Mouse (Mus musculus) T-helper 17 cell (primary cell): ENCODE results near the gene Scd4.
"Not testable (repeated sequence)": the region's sequence is repeated elsewhere in the genome, so short reads cannot be mapped to it uniquely, and the experiment has no call there.

Source experiments
- in situ Hi-C, 2 experiments: fragments of 300-600 bp; cut with MboI, MseI; formaldehyde crosslinking; loops; 1 replicate in 1 of 2; 2 replicates in 1 of 2; pipeline ENCODE4 v1.15.1; 2025; ENCODE audit warnings: high pct_unique_total_duplicates in 2 of 2

Scd4 gene

DNA sequence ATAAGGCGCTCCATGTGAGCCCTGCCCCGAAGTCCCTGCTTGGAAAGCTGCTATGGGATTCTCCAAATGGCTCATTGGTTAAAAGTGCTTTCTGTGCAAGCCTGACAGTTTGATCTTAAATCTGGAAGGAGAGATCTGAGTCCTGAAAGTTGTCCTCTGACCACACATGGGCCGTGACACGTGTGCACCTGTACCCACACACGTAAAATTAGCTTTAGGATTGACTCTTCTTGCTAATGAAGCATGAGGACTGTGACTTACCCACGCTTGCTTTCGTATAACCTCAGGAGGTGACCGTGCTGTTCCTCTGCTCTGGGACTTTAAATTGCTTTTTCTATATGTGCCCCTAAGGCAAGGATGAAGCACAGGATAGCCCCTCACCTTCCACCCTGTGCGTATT is 33.8 kb upstream of the Scd4 start:
- in situ Hi-C loops, result loop anchor here (5.0 to 25.0 kb wide), 5 partner anchors 52 to 1763 kb away; no protein-coding TSS in a partner anchor

DNA sequence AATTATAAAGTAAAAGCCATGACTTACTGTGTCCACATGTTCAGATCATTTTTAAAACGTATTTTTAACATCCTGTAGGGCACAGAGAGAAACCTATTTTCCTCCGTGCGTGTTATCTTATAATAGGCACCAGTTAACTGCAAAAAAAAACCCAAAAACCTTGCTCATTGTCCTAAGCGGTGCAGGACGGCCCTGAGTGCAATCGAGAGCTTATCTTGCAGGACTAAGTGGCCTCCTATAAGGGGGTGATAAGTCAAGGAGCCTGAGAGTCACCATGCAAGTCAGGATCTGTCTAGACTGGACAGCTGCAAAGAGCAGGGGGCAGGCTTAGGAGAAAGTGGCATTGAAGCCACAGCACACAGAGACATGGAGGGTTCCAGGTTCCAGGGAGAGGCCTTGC is 33.0 kb upstream of the Scd4 start:
- in situ Hi-C loops, result loop anchor here (5.0 to 25.0 kb wide), 5 partner anchors 53 to 1762 kb away; no protein-coding TSS in a partner anchor

DNA sequence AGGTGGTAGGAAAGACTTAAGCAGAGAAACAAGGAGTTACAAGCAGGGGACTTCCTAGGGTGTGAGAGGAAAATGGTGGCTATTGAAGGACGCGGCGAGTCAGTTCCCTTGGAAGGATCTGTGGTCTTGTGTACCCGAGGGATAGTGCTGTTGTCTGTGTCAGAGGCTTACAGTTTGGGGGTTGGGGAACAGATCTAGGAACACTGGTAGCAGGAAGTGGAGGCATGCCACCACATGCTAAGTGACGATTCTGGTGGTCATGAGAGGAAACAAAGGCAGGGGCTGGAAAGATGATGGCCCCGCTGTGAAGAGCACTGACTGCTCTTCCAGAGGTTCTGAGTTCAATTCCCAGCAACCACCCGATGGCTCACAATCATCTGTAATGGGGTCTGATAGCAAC is 32.4 kb upstream of the Scd4 start:
- in situ Hi-C loops, result no loop called here

DNA sequence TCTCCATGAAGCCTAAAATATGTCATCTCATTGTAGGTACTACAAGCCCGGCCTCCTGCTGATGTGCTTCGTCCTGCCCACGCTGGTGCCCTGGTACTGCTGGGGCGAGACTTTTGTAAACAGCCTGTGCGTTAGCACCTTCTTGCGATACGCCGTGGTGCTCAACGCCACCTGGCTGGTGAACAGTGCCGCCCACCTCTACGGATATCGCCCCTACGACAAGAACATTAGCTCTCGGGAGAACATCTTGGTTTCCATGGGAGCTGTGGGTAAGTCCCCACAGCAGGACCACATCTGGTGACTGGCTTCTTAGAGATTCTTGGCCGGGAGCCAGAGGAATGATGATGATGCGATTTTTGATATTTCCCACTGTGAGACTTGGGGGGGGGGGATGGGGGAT is 31.7 kb upstream of the Scd4 start:
- in situ Hi-C loops, result no loop called here

DNA sequence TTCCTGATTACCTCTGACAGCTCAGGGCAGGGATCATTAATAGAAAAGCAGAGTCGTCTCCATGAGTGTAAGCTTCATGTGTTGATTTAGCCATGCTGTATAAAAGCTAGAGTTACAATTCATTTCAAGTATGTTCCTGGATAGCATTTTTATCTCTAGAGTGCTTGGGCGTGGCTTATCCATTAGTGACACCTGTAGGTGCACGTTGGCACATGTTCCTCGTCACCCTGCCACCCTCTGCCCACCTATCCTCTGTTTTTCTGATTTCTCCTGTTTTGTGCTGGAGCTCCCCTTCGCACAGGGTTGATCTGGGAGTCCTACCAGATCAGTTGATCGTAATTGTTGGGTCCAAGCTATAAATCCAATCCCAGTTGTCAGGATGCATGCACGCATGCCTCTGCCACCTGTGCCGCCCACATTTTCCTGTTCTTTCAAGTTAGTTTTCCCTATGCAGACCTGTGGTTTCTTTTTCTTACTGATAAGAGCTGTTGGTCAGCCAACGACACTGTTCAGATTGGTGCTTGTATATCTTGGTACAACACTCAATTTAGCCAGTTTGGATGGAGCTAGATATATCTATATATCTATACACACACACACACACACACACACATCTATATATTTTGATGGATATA is 31.1 kb upstream of the Scd4 start:
- in situ Hi-C loops, result no loop called here

DNA sequence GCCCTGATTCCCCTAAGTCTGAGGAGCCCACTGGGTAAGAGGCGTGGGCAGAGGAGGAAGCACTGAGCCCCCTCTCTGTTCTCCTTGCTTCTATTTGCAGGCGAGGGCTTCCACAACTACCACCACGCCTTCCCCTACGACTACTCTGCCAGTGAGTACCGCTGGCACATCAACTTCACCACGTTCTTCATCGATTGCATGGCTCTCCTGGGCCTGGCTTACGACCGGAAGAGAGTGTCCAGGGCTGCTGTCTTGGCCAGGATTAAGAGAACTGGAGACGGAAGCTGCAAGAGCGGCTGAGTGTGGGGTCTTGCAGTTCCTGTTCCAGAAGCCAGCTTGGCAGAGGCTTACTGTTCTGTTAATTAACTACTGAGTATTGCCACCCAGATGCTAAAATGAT is 30.0 kb upstream of the Scd4 start:
- in situ Hi-C loops, result no loop called here

DNA sequence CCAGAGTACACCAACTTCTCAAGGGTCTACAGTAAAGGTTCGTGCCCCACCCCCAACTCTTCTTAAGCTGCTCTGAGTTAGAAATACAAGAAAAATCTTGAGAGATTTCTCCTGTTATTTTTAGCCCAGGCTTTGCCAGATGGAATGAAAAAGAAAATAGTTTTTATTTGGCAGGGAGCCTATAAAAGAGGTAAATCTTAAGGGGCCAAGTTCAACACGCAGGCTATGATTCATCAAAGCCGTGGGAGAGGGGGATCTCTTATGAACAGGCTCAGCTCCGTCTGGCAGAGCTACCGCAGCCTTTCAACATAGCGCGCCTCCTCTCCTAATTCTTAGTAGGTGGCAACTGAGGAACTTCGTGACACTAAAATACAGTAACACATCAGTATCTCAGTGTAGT is 29.4 kb upstream of the Scd4 start:
- in situ Hi-C loops, result no loop called here

DNA sequence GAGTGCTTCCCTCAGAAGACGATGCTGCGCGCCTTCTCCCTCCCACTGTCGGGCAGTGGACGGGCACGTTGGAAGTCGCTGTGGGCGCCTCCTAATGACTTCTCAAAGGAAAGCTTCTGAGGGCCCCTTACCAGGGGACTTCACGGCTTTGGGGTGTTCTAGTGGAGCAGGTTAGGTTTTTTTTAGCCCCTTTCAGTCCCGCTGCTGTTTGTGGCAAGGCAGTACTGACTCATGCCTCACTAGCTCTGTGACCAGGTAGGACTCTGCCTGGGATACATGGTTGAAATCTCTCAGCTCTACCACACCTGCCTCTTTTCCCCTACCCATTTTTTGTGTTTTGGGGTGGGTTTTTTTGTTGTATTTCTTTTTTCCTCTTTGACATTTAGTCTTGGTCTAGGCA is 28.5 kb upstream of the Scd4 start:
- in situ Hi-C loops, result no loop called here

DNA sequence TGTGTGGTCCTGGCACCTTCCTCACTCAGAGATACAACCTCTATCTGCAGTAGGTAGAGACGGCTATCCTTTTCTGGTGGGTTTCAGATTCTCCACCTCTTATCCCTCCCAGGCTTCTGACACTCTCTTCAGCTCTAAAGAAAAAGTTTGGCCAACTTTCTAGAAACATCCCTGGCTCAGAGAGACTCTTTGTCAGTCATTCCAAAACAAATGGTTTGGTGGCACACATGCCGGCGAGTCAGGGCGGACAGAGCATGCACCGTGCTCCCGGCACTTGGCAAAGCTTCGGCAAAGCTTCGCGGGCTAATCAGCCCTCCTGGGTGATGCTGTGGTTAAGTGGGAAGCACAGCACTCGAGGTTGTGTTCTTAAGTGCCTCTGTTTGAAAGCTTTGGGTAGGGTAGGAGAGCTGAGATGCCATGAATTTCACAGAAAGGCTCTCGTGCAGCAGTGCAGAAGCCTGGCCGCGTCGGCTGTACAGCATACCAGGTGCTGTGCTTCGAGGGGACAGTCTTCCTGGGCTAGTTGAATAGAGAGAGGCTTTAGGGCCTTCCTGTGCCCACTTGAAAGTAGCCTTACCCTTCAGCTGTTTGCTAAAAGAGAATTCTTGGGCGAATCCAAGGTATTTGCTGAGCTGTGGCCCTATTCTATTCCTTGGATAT is 27.9 kb upstream of the Scd4 start:
- in situ Hi-C loops, result no loop called here

DNA sequence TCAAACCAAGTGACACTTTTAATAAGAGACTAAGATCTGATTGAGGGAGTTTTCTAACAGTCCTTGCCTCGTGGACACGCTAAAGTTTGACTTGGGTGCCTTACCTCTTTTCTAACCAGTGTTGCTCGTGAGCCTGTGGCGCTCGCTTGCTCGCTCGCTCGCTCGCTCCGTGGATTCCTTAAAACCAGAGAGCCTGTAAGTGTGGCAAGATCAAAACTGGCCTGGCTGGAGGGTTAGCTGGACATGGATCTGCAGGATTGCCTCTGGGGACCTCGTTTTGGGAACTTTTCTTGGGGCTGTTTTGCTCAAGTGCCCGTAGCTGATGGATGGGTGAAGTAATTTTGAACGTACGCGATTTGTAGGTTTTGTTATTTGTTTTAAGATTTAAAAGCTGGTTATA is 27.2 kb upstream of the Scd4 start:
- in situ Hi-C loops, result no loop called here

DNA sequence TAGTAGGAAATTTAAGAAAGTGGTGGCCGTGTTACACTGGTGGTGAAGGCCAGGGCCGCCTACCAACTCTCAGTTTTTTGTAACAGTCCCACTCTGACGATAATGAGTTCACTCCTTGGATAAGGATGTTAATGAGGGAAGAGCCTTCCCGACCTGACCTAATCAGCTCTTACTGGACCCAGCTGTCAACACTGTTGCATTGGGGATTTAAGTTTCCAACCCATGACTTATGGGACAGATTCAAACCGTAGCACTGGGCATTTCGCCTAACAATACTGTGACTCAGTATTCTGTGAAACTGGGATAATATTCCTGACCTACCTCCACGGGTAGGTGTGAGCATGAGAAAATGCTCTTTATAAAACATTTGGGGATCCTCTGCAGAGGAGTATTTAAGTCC is 26.7 kb upstream of the Scd4 start:
- in situ Hi-C loops, result no loop called here

DNA sequence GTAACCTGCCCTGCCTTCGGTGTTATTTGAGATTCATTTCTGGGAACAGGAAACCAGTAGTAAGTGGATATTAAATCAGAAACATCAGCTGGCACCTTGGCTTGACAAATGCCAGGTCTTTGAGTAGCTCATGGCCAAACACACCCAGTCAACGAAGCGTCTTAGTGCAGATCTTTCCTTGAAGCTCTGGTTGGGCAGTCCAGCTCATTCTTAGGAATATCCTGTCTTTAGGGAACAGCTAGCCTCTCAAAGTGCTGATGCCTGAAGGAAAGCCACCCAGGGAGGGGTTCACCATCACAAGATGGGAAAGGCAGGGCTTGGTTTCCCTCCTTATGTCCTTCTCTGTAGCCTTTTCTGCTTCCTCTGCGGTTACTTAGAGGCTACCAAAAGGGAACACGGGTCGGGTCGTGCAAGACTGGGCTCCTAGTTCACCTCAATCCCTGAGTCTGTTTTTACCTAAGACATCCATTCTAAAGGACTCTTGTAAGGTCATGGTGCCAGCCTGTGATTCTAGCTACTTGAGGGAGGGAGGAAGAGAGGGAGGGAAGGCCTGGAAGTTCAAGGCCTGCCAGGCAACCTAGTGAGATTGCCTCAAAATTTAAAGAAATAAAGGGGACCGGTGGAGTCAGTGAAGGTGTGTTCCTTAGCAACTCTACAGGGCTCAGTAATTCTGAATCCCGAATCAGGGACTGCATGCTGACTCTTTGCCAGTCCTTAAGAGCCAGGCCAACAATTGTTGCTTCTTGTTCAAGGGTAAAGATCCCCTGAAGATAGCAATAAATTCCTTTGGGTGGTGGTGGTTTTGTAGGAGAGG is 25.6 kb upstream of the Scd4 start:
- in situ Hi-C loops, result no loop called here

DNA sequence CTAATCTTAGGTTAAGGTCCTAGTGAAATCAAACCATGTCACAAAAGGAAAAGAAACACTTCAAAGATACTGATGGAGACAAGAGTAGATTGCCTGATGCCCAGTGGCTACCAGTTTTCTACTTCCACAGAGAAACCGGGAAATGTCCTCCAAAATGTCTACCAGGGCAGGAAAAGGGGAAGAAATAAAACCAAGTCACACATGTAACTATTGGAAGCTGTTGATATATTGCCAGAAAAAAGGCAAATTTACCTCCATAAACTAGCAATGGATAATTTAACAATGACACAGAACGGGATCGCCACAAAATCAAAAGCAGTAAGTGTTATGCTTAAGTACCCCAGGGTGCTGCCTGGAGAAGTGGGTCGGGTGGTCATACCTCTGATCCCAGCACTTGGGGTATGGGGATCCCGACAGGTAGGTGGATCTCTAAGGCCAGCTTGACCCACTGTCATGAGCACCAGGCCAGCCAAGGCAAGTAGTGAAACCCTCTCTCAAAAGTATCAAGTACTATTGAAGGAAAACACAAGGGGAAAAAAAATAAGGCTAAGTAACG is 24.9 kb upstream of the Scd4 start:
- in situ Hi-C loops, result no loop called here

DNA sequence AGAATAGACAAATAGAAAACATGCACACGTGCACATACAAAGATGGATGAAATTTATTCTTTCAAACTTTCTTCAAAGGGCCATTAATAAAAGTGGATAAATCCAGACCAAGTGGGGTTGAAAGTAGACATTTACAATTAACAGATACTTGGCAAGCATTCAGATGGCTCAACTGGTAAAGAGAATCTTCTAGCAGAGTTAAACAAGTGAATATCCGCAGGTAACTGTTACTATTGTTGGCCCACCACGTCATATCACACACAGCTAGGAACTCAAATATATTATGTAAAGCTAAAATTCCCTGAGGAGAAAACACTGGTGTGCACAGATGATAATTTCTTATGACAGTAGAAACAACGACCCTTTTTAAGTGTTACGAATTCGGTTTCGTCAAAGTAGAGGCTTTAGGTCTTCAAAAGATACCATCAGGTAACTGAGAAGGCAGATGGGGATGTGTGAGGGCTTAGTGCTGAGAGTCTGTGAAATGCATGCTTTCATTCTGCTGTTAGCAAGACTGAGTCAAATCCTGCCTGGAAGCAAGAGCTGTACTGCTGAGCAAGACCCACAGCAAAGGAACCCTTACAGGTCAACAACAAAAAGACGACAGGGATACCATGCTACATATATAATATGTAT is 24.2 kb upstream of the Scd4 start:
- in situ Hi-C loops, result no loop called here

DNA sequence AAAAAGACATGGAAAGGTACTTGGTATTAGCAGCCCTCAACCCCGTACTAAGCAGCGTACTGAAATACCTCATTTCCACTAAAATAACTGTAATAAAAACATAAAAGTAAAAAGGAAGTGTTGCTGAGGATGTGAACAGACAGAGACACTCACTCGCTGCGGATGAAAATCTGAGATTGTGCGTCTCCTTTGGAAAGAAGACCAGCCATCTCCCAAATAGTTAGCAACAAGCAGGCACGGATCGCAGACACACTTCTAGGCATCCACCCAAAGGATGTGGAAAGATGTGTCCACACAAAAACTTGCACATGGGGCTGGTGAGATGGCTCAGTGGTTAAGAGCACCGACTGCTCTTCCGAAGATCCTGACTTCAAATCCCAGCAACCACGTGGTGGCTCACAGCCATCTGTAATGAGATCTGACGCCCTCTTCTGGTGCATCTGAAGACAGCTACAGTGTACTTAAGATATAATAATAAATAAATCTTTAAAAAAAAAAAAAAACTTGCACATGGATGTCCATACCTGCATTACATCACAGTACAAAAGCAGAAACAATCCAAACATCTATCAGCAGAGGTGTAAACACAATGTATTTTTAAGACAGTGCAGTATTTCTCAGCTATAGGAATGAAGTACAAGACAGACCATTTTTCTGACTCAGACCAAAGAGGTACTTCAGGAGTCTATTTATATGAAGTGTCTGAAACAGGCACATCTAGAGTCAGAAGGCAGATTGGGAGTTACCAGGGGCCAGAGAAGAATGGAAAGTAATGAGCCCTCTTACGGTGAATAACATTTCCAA is 23.3 kb upstream of the Scd4 start:
- in situ Hi-C loops, result no loop called here

DNA sequence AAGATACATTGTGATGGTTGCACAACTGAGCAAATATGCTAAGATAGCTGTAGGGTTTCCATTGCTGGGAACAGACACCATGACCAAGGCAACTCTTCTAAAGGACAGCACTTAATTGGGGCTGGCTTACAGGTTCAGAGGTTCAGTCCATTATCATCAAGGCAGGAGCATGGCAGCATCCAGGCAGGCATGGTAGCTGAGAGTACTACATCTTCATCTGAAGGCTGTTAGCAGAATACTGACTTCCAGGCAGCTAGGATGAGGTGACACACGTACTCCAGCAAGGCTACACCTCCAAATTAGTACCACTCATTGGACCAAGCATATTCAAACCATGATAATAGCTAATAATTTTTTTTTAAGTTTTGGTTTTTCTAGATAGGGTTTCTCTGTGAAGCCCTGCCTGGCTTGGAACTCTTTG is 22.7 kb upstream of the Scd4 start:
- in situ Hi-C loops, result not testable (repeated sequence)

DNA sequence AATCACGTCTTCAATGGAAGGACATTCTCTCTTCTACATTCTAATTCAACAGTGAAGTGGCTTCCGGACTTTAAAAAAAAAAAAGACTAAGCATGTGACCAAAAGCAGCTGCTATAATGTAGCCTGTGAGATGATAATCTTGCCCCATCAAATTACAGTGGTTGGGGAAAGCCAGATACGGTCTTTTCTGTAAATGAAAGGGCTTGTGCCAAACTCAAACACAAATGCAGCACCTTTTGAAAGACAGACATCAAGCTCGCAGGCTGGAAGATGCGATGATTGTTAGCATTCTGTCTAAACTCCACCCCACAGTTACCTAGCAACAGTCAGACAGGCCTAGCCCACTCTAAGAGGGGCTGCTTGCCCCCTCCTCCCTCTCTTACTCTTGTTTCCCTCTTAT is 22.1 kb upstream of the Scd4 start:
- in situ Hi-C loops, result no loop called here

DNA sequence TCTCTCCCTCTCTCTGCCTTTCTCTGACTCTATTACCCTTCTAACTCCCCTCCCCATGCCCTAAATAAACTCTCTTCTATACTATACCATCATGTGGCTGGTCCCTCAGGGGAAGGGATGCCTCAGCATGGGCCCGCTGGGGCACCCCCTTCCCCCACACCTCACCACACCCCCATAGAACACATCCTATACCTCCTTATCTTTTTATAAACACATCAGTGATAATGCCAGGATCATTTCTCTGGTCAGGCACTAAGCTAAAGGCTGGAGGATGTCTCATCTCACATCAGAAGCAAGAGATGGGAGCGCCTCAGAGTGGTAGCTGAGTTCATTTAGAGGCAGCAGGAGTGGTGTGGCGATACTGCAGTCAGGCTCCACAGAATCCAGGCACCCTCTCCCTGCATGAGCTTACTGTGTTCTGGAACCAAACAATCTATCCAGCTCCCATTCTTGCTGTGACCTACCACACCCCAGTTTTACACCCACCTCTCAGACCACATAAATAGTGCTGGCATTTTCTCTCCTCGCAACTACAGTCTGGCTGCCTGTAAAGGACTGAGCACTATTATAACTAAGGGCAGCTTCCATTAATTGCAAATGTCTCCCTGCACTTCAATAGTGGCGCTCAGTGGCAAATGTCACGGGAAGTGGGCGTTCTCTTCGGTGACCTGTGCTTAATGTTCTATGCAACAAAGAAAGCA is 21.4 kb upstream of the Scd4 start:
- in situ Hi-C loops, result no loop called here

DNA sequence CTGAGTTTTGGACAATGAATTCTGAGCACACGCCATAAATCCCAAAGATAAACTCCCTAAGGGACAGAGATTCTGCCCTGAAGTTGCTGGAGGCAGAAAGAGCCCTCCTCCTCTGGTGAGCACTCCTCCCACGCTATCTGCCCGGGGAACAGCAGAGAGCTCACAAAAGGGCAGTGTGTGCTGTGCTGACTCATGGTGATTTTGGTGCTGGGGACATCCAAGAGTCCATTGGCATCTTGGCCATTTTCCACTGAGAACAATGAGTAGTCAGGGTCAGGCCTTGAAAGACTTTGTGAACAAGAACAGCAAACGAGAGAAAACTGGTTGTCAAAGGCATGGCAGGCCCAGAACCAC is 20.9 kb upstream of the Scd4 start:
- in situ Hi-C loops, result no loop called here

DNA sequence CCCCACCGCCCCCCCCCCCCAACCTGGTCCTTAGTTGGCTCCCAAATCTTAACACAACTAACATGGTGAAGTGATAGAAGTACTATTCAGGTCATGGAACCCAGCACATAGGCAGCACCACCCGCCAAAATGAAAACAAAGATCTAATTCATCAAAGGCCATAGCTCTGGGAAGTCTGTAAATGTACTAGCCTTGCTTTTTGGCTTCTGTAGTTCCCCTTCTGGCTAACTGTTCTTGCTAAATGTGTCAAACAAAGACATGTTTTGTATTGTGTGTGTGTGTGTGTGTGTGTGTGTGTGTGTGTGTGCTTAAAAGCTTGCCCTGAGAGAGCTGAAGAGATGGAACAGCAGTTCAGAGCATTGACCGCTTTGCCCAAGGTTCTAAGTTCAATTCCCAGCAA is 19.8 kb upstream of the Scd4 start:
- in situ Hi-C loops, result no loop called here

DNA sequence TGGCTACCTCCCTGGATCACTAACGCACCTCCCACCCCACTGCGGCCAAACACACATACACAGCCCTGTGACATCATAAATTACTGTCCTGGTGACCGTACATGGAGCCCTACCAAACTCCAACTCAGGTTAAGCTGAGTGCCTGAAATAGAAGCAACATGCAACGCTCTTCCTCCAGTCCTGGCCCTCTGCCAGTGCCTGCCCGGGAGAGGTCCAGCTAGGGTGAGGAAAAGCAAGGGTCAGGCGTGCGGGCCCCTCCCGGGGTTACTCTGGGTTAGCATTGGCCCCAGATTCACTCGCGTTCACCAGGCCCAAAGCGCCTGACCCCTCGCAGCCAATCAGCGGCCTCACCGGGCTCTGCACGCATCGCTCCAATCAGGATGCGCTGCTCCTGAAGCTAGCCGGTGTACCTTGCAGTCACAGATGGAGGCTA is 18.5 kb upstream of the Scd4 start:
- in situ Hi-C loops, result no loop called here
